Mouse (Mus musculus): ENCODE results near the gene Tcam1. TPM values are rescaled to one million over a fixed set of nuclear protein-coding genes. Genes with fewer than 3 reads are reported as not detected.

The Tcam1 gene
- polyA plus RNA-seq, 2 experiments, result 0.66 to 0.78 TPM

DNA sequence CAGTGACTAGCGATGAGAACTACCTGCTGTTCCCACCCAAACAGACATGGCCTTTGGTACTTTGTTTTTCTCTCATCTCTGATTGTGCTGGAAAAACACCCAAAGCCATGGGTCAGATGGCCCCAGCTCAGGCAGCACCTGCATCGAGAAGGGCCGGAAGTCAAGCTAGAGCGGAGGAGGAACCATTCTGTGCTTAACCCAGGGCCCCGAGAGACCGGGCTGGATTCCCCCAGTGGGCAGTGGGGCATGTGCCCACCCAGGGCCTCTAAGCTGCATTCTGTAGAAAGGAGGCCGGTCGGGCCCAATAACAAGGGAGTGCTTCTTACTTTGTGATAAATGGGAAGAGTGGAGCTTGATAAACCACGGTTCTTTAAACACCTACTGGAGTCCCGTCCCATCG lies 31.7 kb downstream of the Tcam1 start:
- Histone ChIP-seq H3K27me3 (ENCODE audit: control insufficient read depth, insufficient read depth, low read length) (no peaks in the 10 kb centered on the region), H3K4me3 (replicated peaks; ENCODE audit: low read length) (no peak overlapping the region), H3K4me2 (replicated peaks; ENCODE audit: low read depth, low read length, severe bottlenecking) (no peak overlapping the region), H3K9ac (ENCODE audit: low read depth, low read length, severe bottlenecking) (no peak overlapping the region), H3K4me1 (ENCODE audit: control insufficient read depth, insufficient read depth, low read length) (0 out of 2 replicates have a peak, but pooled peaks cover 2% of the 10 kb centered on the region), H3K9me3 (ENCODE audit: control insufficient read depth, low read length) (no peaks in the 10 kb centered on the region), H3K36me3 (ENCODE audit: control insufficient read depth, insufficient read depth, low read length) (no peaks in the 10 kb centered on the region), H3K27ac (replicated peaks; ENCODE audit: low read depth, low read length) (no peak overlapping the region)
- 90% methylated on average over 11 of the region's 11 CpGs for WGBS
- TF ChIP-seq POLR2A (IDR thresholded peaks at IDR 0.05; ENCODE audit: borderline replicate concordance, extremely low read depth, insufficient read depth, insufficient read length), result no peak
- no peak for DNase-seq (ENCODE audit: low spot score)
- ATAC-seq (ENCODE audit: low FRiP score, low read depth), result no peak

DNA sequence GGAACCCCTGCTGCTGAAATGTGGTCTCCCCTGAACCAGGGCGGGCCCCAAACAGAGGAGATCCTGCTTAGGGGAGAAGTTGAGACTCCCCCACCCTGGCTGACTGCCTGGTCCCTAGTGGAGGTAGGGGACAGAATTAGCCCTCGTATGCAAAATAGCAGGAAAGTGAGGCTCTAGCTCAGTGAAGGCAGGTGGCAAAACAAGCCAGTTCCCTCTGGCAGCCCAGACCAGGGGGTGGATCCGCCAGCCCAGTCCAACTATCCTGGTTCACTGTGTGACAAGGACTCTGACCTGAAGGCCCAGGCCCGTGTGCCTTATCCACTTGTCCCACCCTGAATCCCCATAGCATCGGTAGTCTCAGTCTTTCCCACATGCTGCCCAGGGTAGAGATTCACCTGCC lies 33.7 kb downstream of the Tcam1 start:
- H3K4me3 ChIP-seq (replicated peaks; ENCODE audit: low read length), result no peak overlapping the region
- TF ChIP-seq POLR2A (IDR thresholded peaks at IDR 0.05; ENCODE audit: borderline replicate concordance, extremely low read depth, insufficient read depth, insufficient read length), result no peak
- no peaks in the 10 kb centered on the region for H3K27me3 ChIP-seq (ENCODE audit: control insufficient read depth, insufficient read depth, low read length)
- no peaks in the 10 kb centered on the region for H3K9me3 ChIP-seq (ENCODE audit: control insufficient read depth, low read length)
- H3K36me3 ChIP-seq (ENCODE audit: control insufficient read depth, insufficient read depth, low read length), result no peaks in the 10 kb centered on the region
- no peak for DNase-seq (ENCODE audit: low spot score)
- peaks cover 15% of the 10 kb centered on the region; the same call in 1 of the 2 replicates for H3K4me1 ChIP-seq (ENCODE audit: control insufficient read depth, insufficient read depth, low read length)
- no peak overlapping the region for H3K4me2 ChIP-seq (replicated peaks; ENCODE audit: low read depth, low read length, severe bottlenecking)
- no peak overlapping the region for H3K9ac ChIP-seq (ENCODE audit: low read depth, low read length, severe bottlenecking)
- no peak for ATAC-seq (ENCODE audit: low FRiP score, low read depth)
- no peak overlapping the region for H3K27ac ChIP-seq (replicated peaks; ENCODE audit: low read depth, low read length)
- WGBS, result 73% methylated on average over 5 of the region's 5 CpGs

DNA sequence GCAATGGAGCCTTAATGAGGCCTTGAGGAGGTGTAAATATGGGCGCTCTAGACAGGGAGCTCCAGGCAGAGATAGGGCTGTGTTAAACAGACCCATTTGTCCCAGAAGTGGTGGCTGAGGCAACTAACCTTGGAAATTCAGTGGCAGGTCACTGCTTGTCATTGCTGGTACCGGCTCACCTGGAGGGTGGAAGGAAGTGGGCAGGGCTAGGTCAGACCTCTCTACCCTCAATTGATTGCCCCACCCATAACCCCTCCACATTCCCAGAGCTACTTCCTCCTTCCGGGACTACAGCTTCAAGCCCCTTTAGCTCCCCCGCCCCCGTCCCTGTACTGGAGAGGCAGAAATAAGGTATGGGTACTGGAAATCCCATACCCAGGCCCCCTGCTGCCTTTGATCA lies 37.1 kb downstream of the Tcam1 start:
- Histone ChIP-seq H3K9ac (ENCODE audit: low read depth, low read length, severe bottlenecking) (0 out of 2 replicates have a peak overlapping the region, but pooled peaks have one; percentile 21), H3K4me2 (replicated peaks; ENCODE audit: low read depth, low read length, severe bottlenecking) (no peak overlapping the region), H3K4me3 (replicated peaks; ENCODE audit: low read length) (no peak overlapping the region), H3K4me1 (ENCODE audit: control insufficient read depth, insufficient read depth, low read length) (peaks cover 38% of the 10 kb centered on the region), H3K9me3 (ENCODE audit: control insufficient read depth, low read length) (no peaks in the 10 kb centered on the region), H3K36me3 (ENCODE audit: control insufficient read depth, insufficient read depth, low read length) (no peaks in the 10 kb centered on the region), H3K27ac (replicated peaks; ENCODE audit: low read depth, low read length) (no peak overlapping the region), H3K27me3 (ENCODE audit: control insufficient read depth, insufficient read depth, low read length) (no peaks in the 10 kb centered on the region)
- ATAC-seq (ENCODE audit: low FRiP score, low read depth), result no peak
- no peak for TF ChIP-seq POLR2A (IDR thresholded peaks at IDR 0.05; ENCODE audit: borderline replicate concordance, extremely low read depth, insufficient read depth, insufficient read length)
- no peak for DNase-seq (ENCODE audit: low spot score)
- 32% methylated on average over 5 of the region's 5 CpGs for WGBS

DNA sequence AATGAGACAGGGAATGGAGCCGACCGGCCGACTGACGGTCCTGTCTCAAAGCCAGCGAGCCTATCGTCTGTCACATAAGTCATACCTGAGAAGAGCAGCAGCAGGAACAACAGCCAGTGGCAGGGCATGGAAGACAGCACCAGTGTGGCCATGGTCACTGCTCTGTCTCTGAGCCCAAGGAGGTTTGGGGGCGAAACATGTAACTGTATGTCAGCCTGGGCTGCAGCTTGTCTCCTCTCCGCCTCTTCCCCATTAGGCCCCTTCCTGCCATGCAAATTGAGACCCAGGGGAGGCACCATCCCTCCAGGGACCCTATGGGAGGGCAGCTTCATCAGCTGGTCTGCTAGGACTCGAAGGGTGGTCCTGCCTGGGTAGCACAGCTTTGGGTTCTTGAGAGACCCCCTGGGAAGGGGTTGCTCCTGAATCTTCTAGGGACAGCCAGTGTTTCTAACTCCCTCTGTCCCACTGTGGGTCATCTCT lies 37.9 kb downstream of the Tcam1 start, which contains the start of gene Cd79b:
TSS of gene Cd79b (minus strand) at position 430 of the 480 bp plus-strand sequence.
- no peaks in the 10 kb centered on the region for H3K36me3 ChIP-seq (ENCODE audit: control insufficient read depth, insufficient read depth, low read length)
- H3K27me3 ChIP-seq (ENCODE audit: control insufficient read depth, insufficient read depth, low read length), result no peaks in the 10 kb centered on the region
- WGBS, result 46% methylated on average over 9 of the region's 9 CpGs
- DNase-seq (ENCODE audit: low spot score), result no peak
- no peak within 1 kb of the TSS for H3K4me2 ChIP-seq (replicated peaks; ENCODE audit: low read depth, low read length, severe bottlenecking)
- no peaks in the 10 kb centered on the region for H3K9me3 ChIP-seq (ENCODE audit: control insufficient read depth, low read length)
- H3K27ac ChIP-seq (replicated peaks; ENCODE audit: low read depth, low read length), result 0 out of 2 replicates have a peak within 1 kb of the TSS, but pooled peaks have one; percentile 26
- no peak within 1 kb of the TSS for H3K4me3 ChIP-seq (replicated peaks; ENCODE audit: low read length)
- H3K4me1 ChIP-seq (ENCODE audit: control insufficient read depth, insufficient read depth, low read length), result peaks cover 42% of the 10 kb centered on the region
- H3K9ac ChIP-seq (ENCODE audit: low read depth, low read length, severe bottlenecking), result 0 out of 2 replicates have a peak within 1 kb of the TSS, but pooled peaks have one; percentile 21
- no peak for TF ChIP-seq POLR2A (IDR thresholded peaks at IDR 0.05; ENCODE audit: borderline replicate concordance, extremely low read depth, insufficient read depth, insufficient read length)
- ATAC-seq (ENCODE audit: low FRiP score, low read depth), result no peak

DNA sequence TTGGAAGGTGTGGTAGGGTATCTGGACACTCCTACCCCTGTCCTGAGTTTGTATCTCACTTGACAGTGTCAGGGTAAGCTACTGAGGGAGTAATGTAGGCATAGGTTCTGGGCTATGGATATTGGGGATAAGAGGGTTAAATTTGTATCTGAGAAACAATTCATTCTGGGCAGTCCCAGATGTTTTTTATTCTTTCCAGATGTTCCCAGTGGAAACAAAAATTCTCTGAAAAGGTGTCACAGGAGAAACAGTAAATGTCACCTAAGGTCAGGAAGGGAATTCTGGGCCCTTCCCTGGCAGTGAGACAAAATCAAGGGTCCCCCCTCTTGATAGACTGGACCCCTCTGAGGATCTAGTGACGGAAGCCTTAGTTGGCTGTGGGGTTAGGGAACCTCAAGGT lies 39.9 kb downstream of the Tcam1 start:
- Histone ChIP-seq H3K36me3 (ENCODE audit: control insufficient read depth, insufficient read depth, low read length) (no peaks in the 10 kb centered on the region), H3K4me2 (replicated peaks; ENCODE audit: low read depth, low read length, severe bottlenecking) (no peak overlapping the region), H3K4me3 (replicated peaks; ENCODE audit: low read length) (no peak overlapping the region), H3K4me1 (ENCODE audit: control insufficient read depth, insufficient read depth, low read length) (peaks cover 42% of the 10 kb centered on the region), H3K27ac (replicated peaks; ENCODE audit: low read depth, low read length) (no peak overlapping the region), H3K9ac (ENCODE audit: low read depth, low read length, severe bottlenecking) (no peak overlapping the region), H3K27me3 (ENCODE audit: control insufficient read depth, insufficient read depth, low read length) (no peaks in the 10 kb centered on the region), H3K9me3 (ENCODE audit: control insufficient read depth, low read length) (no peaks in the 10 kb centered on the region)
- ATAC-seq (ENCODE audit: low FRiP score, low read depth) (no peak), DNase-seq (ENCODE audit: low spot score) (peak; percentile 38)
- WGBS, result 19% methylated on average over 1 of the region's 1 CpGs
- no peak for TF ChIP-seq POLR2A (IDR thresholded peaks at IDR 0.05; ENCODE audit: borderline replicate concordance, extremely low read depth, insufficient read depth, insufficient read length)

Data from limb, embryonic 14.5 days (tissue).